In genomic region chr10:83060066-83060782, GRCm38 (mm10) we compare ENCODE assay signal across 9 mouse cellular contexts.
A peak's percentile ranks its signal among the peaks of the same experiment; 100 is the strongest.
DNase-seq lines count a peak whose midpoint lies in the region; ATAC-seq lines count a peak whose summit lies in the region.
"Had no signal": no experiment of that assay in that cellular context is flagged by ENCODE, and none has a peak within 500 bp of the region (broad histone marks: within the 10 kb centered on the region; RNA-seq: fewer than 3 reads in every experiment).

No protein-coding gene starts in this region.

- no peaks in the 10 kb centered on the region for H3K36me3 ChIP-seq in kidney, embryonic 16.5 days (ENCODE audit: insufficient read depth, low read length)
- H3K36me3 ChIP-seq in limb, embryonic 15.5 days: no peaks in the 10 kb centered on the region

- no peak for DNase-seq in frontal cortex, postnatal 10 days (ENCODE audit: low spot score in 2 of 2)
- DNase-seq in kidney, postnatal 10 days: no peak
- DNase-seq in ZHBTc4 (ENCODE audit: low read depth, low spot score): peak; percentile 18
- DNase-seq in retina, embryonic 14.5 days (ENCODE audit: low spot score): no peak
- DNase-seq in adrenal gland, adult (ENCODE audit: inconsistent age in 2 of 2, low spot score in 1 of 2): no peak
- DNase-seq: cerebellum, postnatal 36 days had no signal

- no peak overlapping the region for H3K4me2 ChIP-seq in kidney, embryonic 16.5 days (replicated peaks; ENCODE audit: low read depth, low read length)
- H3K4me2 ChIP-seq in limb, embryonic 15.5 days: no peak overlapping the region

- no peak overlapping the region for H3K27ac ChIP-seq in kidney, embryonic 16.5 days (ENCODE audit: low read length)
- peak overlapping the region; percentile 40; the same call in 1 of the 2 replicates for H3K27ac ChIP-seq in limb, embryonic 15.5 days

- peak; percentile 65 for ATAC-seq in frontal cortex, adult (ENCODE audit: low TSS enrichment)
- no peak for ATAC-seq in kidney, embryonic 16.5 days (ENCODE audit: low FRiP score, low TSS enrichment)
- no peak for ATAC-seq in limb, embryonic 15.5 days (ENCODE audit: insufficient number of reproducible peaks, low FRiP score, low TSS enrichment, low read depth)

- no peaks in the 10 kb centered on the region for H3K27me3 ChIP-seq in kidney, embryonic 16.5 days (ENCODE audit: insufficient read depth, low read length)
- no peaks in the 10 kb centered on the region for H3K27me3 ChIP-seq in limb, embryonic 15.5 days

- 28% methylated on average over 12 of the region's 12 CpGs for WGBS in kidney, embryonic 16.5 days
- WGBS in limb, embryonic 15.5 days: 36% methylated on average over 12 of the region's 12 CpGs

- H3K4me3 ChIP-seq in kidney, embryonic 16.5 days (ENCODE audit: low read length): no peak overlapping the region
- no peak overlapping the region for H3K4me3 ChIP-seq in limb, embryonic 15.5 days

- 0 out of 2 replicates have a peak overlapping the region, but pooled peaks have one; percentile 8 for H3K9ac ChIP-seq in kidney, embryonic 16.5 days (replicated peaks; ENCODE audit: low read length)
- H3K9ac ChIP-seq in limb, embryonic 15.5 days: no peak overlapping the region

- no peaks in the 10 kb centered on the region for H3K9me3 ChIP-seq in kidney, embryonic 16.5 days (ENCODE audit: low read length)
- no peaks in the 10 kb centered on the region for H3K9me3 ChIP-seq in limb, embryonic 15.5 days

- H3K4me1 ChIP-seq in kidney, embryonic 16.5 days (ENCODE audit: insufficient read depth, low read length): peaks cover 13% of the 10 kb centered on the region
- peaks cover 30% of the 10 kb centered on the region for H3K4me1 ChIP-seq in limb, embryonic 15.5 days
